Mouse (Mus musculus): ENCODE measurements around the gene Mphosph8. TPM values are rescaled to one million over a fixed set of nuclear protein-coding genes. Genes with fewer than 3 reads are reported as not detected.

Gene Mphosph8
- 18.9 and 23.5 TPM in 2 replicates for polyA plus RNA-seq (2015; fragmentation: Nextera tagmentation; extraction: Ambion mirVana)

- ATAC-seq, result peak; percentile 100
- peak within 1 kb of the TSS; percentile 74 for H3K4me3 ChIP-seq (ENCODE audit: low read depth, low read length)
- WGBS, result under 1% methylated on average over 70 of the region's 70 CpGs
- H3K9me3 ChIP-seq (ENCODE audit: control insufficient read depth), result no peaks in the 10 kb centered on the region
- no peaks in the 10 kb centered on the region for H3K27me3 ChIP-seq (replicated peaks; ENCODE audit: control insufficient read depth, insufficient read depth, low read length)
- H3K4me1 ChIP-seq (replicated peaks; ENCODE audit: control insufficient read depth, insufficient read depth, low read length), result no peaks in the 10 kb centered on the region; the same call in 1 of the 2 replicates
- H3K9ac ChIP-seq (ENCODE audit: low read depth, low read length), result peak within 1 kb of the TSS; percentile 57
- H3K36me3 ChIP-seq (ENCODE audit: control insufficient read depth, insufficient read depth), result peaks cover 4% of the 10 kb centered on the region; the same call in 1 of the 2 replicates
- no peak for TF ChIP-seq CTCF (IDR thresholded peaks at IDR 0.05; ENCODE audit: low read depth)
- H3K4me2 ChIP-seq (replicated peaks; ENCODE audit: low read depth), result peak within 1 kb of the TSS; percentile 89
- peak within 1 kb of the TSS; percentile 82 for H3K27ac ChIP-seq (ENCODE audit: low read depth, low read length)
Observed at GRCm38 (mm10) chr14:56667969-56668802, at the start of gene Mphosph8. Gene Mphosph8 (plus strand): TSS chr14:56668248.

- WGBS, result 88% methylated on average over 8 of the region's 8 CpGs
- no peak for TF ChIP-seq CTCF (IDR thresholded peaks at IDR 0.05; ENCODE audit: low read depth)
- ATAC-seq, result no peak
Observed at GRCm38 (mm10) chr14:56620425-56620824, 47.6 kb upstream of the Mphosph8 start.

GRCm38 (mm10) chr14:56626202-56626601 is 41.8 kb upstream of the Mphosph8 start:
- Histone ChIP-seq H3K4me1 (replicated peaks; ENCODE audit: control insufficient read depth, insufficient read depth, low read length) (no peaks in the 10 kb centered on the region), H3K4me2 (replicated peaks; ENCODE audit: low read depth) (no peak overlapping the region), H3K9me3 (ENCODE audit: control insufficient read depth) (no peaks in the 10 kb centered on the region), H3K36me3 (ENCODE audit: control insufficient read depth, insufficient read depth) (peaks cover 57% of the 10 kb centered on the region), H3K27me3 (replicated peaks; ENCODE audit: control insufficient read depth, insufficient read depth, low read length) (no peaks in the 10 kb centered on the region), H3K27ac (ENCODE audit: low read depth, low read length) (no peak overlapping the region), H3K4me3 (ENCODE audit: low read depth, low read length) (no peak overlapping the region), H3K9ac (ENCODE audit: low read depth, low read length) (no peak overlapping the region)
- peak; percentile 70; the same call in 1 of the 2 replicates for ATAC-seq
- 52% methylated on average over 4 of the region's 4 CpGs for WGBS
- no peak for TF ChIP-seq CTCF (IDR thresholded peaks at IDR 0.05; ENCODE audit: low read depth)

More at GRCm38 (mm10) chr14:56620425-56620824, 47.6 kb upstream of the Mphosph8 start:
- peaks cover 73% of the 10 kb centered on the region for H3K36me3 ChIP-seq (ENCODE audit: control insufficient read depth, insufficient read depth)
- H3K4me2 ChIP-seq (replicated peaks; ENCODE audit: low read depth), result no peak overlapping the region
- no peaks in the 10 kb centered on the region for H3K27me3 ChIP-seq (replicated peaks; ENCODE audit: control insufficient read depth, insufficient read depth, low read length)
- no peak overlapping the region for H3K27ac ChIP-seq (ENCODE audit: low read depth, low read length)
- no peak overlapping the region for H3K9ac ChIP-seq (ENCODE audit: low read depth, low read length)
- no peak overlapping the region for H3K4me3 ChIP-seq (ENCODE audit: low read depth, low read length)
- no peaks in the 10 kb centered on the region for H3K9me3 ChIP-seq (ENCODE audit: control insufficient read depth)
- no peaks in the 10 kb centered on the region for H3K4me1 ChIP-seq (replicated peaks; ENCODE audit: control insufficient read depth, insufficient read depth, low read length)

- no peak overlapping the region for H3K4me2 ChIP-seq (replicated peaks; ENCODE audit: low read depth)
- no peak overlapping the region for H3K27ac ChIP-seq (ENCODE audit: low read depth, low read length)
- no peak overlapping the region for H3K4me3 ChIP-seq (ENCODE audit: low read depth, low read length)
- no peaks in the 10 kb centered on the region for H3K9me3 ChIP-seq (ENCODE audit: control insufficient read depth)
- whole genome bisulfite sequencing, result 88% methylated on average over 3 of the region's 3 CpGs
- no peak overlapping the region for H3K9ac ChIP-seq (ENCODE audit: low read depth, low read length)
- no peaks in the 10 kb centered on the region for H3K4me1 ChIP-seq (replicated peaks; ENCODE audit: control insufficient read depth, insufficient read depth, low read length)
- no peaks in the 10 kb centered on the region for H3K27me3 ChIP-seq (replicated peaks; ENCODE audit: control insufficient read depth, insufficient read depth, low read length)
- ATAC-seq, result no peak
- H3K36me3 ChIP-seq (ENCODE audit: control insufficient read depth, insufficient read depth), result peaks cover 40% of the 10 kb centered on the region
- TF ChIP-seq CTCF (IDR thresholded peaks at IDR 0.05; ENCODE audit: low read depth), result no peak
Observed at GRCm38 (mm10) chr14:56628336-56628735, 39.7 kb upstream of the Mphosph8 start.

GRCm38 (mm10) chr14:56631109-56631508 is 36.9 kb upstream of the Mphosph8 start:
- H3K27me3 ChIP-seq (replicated peaks; ENCODE audit: control insufficient read depth, insufficient read depth, low read length), result no peaks in the 10 kb centered on the region
- H3K4me1 ChIP-seq (replicated peaks; ENCODE audit: control insufficient read depth, insufficient read depth, low read length), result no peaks in the 10 kb centered on the region
- peaks cover 46% of the 10 kb centered on the region for H3K36me3 ChIP-seq (ENCODE audit: control insufficient read depth, insufficient read depth)
- no peak for TF ChIP-seq CTCF (IDR thresholded peaks at IDR 0.05; ENCODE audit: low read depth)
- 92% methylated on average over 2 of the region's 2 CpGs for WGBS
- no peak overlapping the region for H3K27ac ChIP-seq (ENCODE audit: low read depth, low read length)
- H3K9ac ChIP-seq (ENCODE audit: low read depth, low read length), result no peak overlapping the region
- H3K9me3 ChIP-seq (ENCODE audit: control insufficient read depth), result no peaks in the 10 kb centered on the region
- no peak overlapping the region for H3K4me2 ChIP-seq (replicated peaks; ENCODE audit: low read depth)
- no peak overlapping the region for H3K4me3 ChIP-seq (ENCODE audit: low read depth, low read length)
- ATAC-seq, result no peak

GRCm38 (mm10) chr14:56647206-56647605 is 20.8 kb upstream of the Mphosph8 start:
- ATAC-seq, result no peak
- no peaks in the 10 kb centered on the region for H3K27me3 ChIP-seq (replicated peaks; ENCODE audit: control insufficient read depth, insufficient read depth, low read length)
- WGBS, result 75% methylated on average over 7 of the region's 7 CpGs
- TF ChIP-seq CTCF (IDR thresholded peaks at IDR 0.05; ENCODE audit: low read depth), result no peak
- no peak overlapping the region for H3K27ac ChIP-seq (ENCODE audit: low read depth, low read length)
- H3K4me1 ChIP-seq (replicated peaks; ENCODE audit: control insufficient read depth, insufficient read depth, low read length), result no peaks in the 10 kb centered on the region
- no peak overlapping the region for H3K9ac ChIP-seq (ENCODE audit: low read depth, low read length)
- H3K4me3 ChIP-seq (ENCODE audit: low read depth, low read length), result no peak overlapping the region
- H3K36me3 ChIP-seq (ENCODE audit: control insufficient read depth, insufficient read depth), result peaks cover 36% of the 10 kb centered on the region
- H3K4me2 ChIP-seq (replicated peaks; ENCODE audit: low read depth), result no peak overlapping the region
- peaks cover 4% of the 10 kb centered on the region; the same call in 1 of the 2 replicates for H3K9me3 ChIP-seq (ENCODE audit: control insufficient read depth)
